Mouse (Mus musculus): ENCODE measurements around the gene Adamts9.

DNA sequence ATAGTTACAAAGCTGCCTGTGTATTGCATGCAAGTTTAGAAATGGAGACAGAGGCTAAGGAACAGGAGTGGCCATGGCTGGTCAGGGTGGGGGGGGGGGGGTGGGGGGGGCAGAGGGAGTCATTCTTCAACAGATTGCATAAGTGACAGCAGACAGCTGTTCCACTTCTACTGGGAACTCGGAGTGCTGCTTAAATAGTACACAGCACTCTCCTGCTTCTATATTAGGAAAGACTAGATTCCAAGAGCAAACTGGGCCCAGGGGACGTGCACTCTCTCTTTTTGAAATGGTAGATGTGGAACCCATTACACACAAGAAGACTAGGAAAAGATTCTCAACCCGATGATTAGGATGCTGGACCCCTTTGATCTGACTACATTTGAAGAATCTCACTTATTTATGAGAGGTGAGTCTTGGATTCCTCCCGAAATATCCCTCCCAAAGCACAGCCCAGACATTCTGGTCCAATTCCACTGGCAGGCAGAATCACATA, 74.2 kb downstream of the Adamts9 start, which contains the start of gene Gm15737:
- no peak for TF ChIP-seq USF2 (conservative IDR thresholded peaks at IDR 0.05; ENCODE audit: low read depth, low read length)
- no peak for TF ChIP-seq MAFK (IDR thresholded peaks at IDR 0.05; ENCODE audit: insufficient replicate concordance, low read length)
- TF ChIP-seq RAD21 (IDR thresholded peaks at IDR 0.05; ENCODE audit: low read depth, low read length): no peak
- TF ChIP-seq CTCF (conservative IDR thresholded peaks at IDR 0.05 in 1 of 2, IDR thresholded peaks at IDR 0.05 in 1 of 2; ENCODE audit: low read depth in 2 of 2, low read length in 2 of 2): no peak
- no peak for TF ChIP-seq POLR2A (IDR thresholded peaks at IDR 0.05; ENCODE audit: low read depth, low read length)
- no peak for TF ChIP-seq USF1 (IDR thresholded peaks at IDR 0.05; ENCODE audit: low read depth, low read length)
- TF ChIP-seq PAX5 (IDR thresholded peaks at IDR 0.05; ENCODE audit: low read length): no peak
- no peak for TF ChIP-seq ELF1 (IDR thresholded peaks at IDR 0.05; ENCODE audit: low read depth, low read length)
- TF ChIP-seq JUND (conservative IDR thresholded peaks at IDR 0.05; ENCODE audit: low read depth, low read length): no peak
- no peak for TF ChIP-seq NELFE (IDR thresholded peaks at IDR 0.05; ENCODE audit: low read depth, low read length)
- no peak for TF ChIP-seq TCF12 (IDR thresholded peaks at IDR 0.05; ENCODE audit: low read depth, low read length)
- TF ChIP-seq MXI1 (IDR thresholded peaks at IDR 0.05; ENCODE audit: low read depth, low read length): no peak
